Mouse (Mus musculus) cerebellum, adult 18-20 months (tissue): ENCODE results near the gene Prpf18.

Experiments used
- DNase-seq, 2 experiments: peaks; one replicate each; pipeline ENCODE4 v3.0.0; 2021

The Prpf18 gene

DNA sequence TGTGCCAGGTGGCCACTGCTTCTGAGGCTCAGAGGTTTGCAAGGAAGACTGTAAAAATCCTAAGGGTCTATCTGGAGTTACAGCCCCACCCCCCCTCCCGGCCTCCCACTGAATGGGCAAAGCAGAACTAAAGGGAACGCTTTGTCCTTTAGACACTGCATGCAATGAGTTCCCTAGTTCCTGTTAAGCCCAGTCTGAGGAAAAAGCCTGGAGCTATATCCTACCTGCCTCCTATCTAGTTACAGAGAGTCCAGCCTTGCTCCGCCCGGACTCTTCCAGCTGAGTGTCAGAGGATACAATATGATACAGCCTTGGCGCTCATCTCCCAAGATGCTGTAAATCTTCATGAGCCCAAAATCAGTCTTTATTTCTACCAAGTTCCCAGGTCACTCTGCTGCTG lies 77.7 kb downstream of the Prpf18 start:
- DNase-seq = no peak

DNA sequence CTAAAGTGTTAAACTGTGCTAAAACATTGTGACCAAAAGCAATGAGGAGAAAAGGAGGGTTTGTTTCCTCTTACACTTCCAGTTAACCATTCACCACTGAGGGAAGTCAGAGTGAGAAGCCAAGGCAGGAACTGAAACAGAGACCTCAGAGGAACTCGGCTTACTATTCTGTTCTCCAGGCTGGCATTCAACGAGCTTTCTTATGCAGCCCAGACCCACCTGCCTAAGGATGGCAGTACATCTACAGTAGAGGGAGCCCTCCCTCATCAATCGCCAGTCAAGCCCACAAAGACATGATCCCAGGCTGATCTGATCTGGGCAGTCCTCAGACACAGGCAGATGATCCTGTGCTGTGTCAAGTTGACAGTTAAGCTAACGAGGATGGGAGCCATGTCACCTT lies 78.5 kb downstream of the Prpf18 start:
- no peak for DNase-seq

DNA sequence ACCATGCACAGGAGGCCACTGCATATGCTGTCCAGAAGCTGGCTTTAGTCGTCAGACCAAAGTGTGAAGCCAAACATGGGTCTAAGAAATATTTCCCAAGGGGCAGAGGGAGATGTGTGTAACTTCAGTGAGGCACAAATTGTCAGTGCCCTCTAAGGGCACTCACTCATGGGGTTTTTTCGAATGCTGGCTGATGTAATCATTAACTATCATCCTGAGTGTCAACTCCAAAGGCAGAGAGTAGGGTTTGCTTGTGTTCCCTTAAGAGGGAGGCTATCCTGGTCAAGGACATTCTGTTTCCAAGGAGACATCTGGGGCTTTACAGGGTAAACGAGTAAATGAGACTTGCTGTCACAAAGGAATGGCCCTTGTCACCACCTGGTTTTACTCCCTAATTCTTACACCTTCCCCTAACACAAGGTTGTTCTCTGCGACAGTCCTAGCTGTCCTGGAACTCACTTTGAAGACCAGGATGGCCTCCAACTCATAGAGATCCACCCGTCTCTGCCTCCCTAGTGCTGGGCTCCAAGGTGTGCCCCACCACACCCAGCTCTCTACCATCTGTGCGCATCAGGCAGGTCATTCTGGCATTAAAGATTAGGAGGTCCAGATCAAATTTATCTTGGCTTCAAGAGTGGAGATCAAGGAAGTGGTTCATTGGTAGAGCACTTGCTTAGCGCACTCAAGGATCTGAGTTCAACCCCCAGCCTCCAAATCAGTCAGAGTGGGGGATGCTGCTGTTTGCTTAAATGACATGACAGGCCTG lies 79.2 kb downstream of the Prpf18 start:
- no peak for DNase-seq
